Mouse (Mus musculus) CH12.LX (cell line): ENCODE measurements around the gene Osbpl3. TPM values are rescaled to one million over a fixed set of nuclear protein-coding genes. Genes with fewer than 3 reads are reported as not detected.

Experiments used
- DNase-seq: peaks from one replicate; pipeline ENCODE4 v3.0.0-alpha.2; 2013; ENCODE audit errors: extremely low read depth
- H3K27ac ChIP-seq: 2 replicates; pipeline ENCODE4 v1.5.1; 2012; ENCODE audit warnings: low read depth, mild to moderate bottlenecking, control low read depth, moderate library complexity; ENCODE audit not compliant: insufficient read depth
- H3K27me3 ChIP-seq: replicated peaks from 2 replicates; pipeline ENCODE3; 2012; ENCODE audit warnings: inconsistent platforms
- H3K36me3 ChIP-seq, 2 experiments: replicated peaks in 1 of 2; 2 replicates each; pipeline versions ENCODE3 to v1.6.1; 2012; ENCODE audit warnings: inconsistent platforms in 1 of 2, low read length in 1 of 2, mild to moderate bottlenecking in 1 of 2, mixed read lengths in 1 of 2, moderate library complexity in 1 of 2; ENCODE audit not compliant: control insufficient read depth in 1 of 2, insufficient read depth in 1 of 2
- H3K4me1 ChIP-seq, 2 experiments: 2 replicates each; pipeline ENCODE4 v1.6.1; 2012; ENCODE audit warnings: inconsistent platforms in 1 of 2, moderate library complexity in 1 of 2; ENCODE audit not compliant: insufficient read depth in 2 of 2, control insufficient read depth in 1 of 2
- H3K4me2 ChIP-seq: 2 replicates; pipeline ENCODE4 v1.6.1; 2012; ENCODE audit warnings: low read depth, mild to moderate bottlenecking, control low read depth; ENCODE audit not compliant: poor library complexity, insufficient read depth, severe bottlenecking
- H3K4me3 ChIP-seq, 3 experiments: fragments of 150-350 bp in 1 of 3; sonication (generic) in 1 of 3; replicated peaks in 1 of 3; 2 replicates each; pipeline versions ENCODE3 to v1.5.1; 2011 to 2012; ENCODE audit warnings: low read depth in 2 of 3, low read length in 2 of 3, mild to moderate bottlenecking in 2 of 3, moderate library complexity in 2 of 3, control low read depth in 1 of 3, improper control_type of control experiment in 1 of 3, inconsistent platforms in 1 of 3, mixed read lengths in 1 of 3; ENCODE audit not compliant: poor library complexity in 1 of 3
- H3K79me2 ChIP-seq: replicated peaks from 2 replicates; pipeline ENCODE4 v1.6.1; 2012; ENCODE audit warnings: mild to moderate bottlenecking, moderate library complexity; ENCODE audit not compliant: control insufficient read depth, poor library complexity, insufficient read depth, severe bottlenecking; ENCODE audit errors: extremely low read depth
- H3K9ac ChIP-seq: 2 replicates; pipeline ENCODE4 v1.6.1; 2012; ENCODE audit warnings: low read depth, mild to moderate bottlenecking, control low read depth, moderate library complexity; ENCODE audit not compliant: insufficient read depth
- H3K9me3 ChIP-seq: replicated peaks from 2 replicates; pipeline ENCODE3; 2012; ENCODE audit warnings: low read length, inconsistent platforms, mixed read lengths
- BHLHE40 ChIP-seq: IDR thresholded peaks from 2 replicates; pipeline ENCODE4 v1.6.1; 2011; ENCODE audit warnings: mild to moderate bottlenecking, low read depth, low read length, improper control_type of control experiment
- CHD1 ChIP-seq: IDR thresholded peaks from 2 replicates; pipeline ENCODE4 v1.6.1; 2012; ENCODE audit warnings: low read depth, low read length, improper control_type of control experiment, inconsistent platforms
- GABPA ChIP-seq: IDR thresholded peaks from 2 replicates; pipeline ENCODE4 v1.6.1; 2012; ENCODE audit warnings: low read depth, low read length, improper control_type of control experiment, inconsistent platforms; ENCODE audit not compliant: insufficient replicate concordance
- JUND ChIP-seq: conservative IDR thresholded peaks from 2 replicates; pipeline ENCODE4 v1.6.1; 2011; ENCODE audit warnings: low read depth, low read length, improper control_type of control experiment
- MAX ChIP-seq: IDR thresholded peaks from 2 replicates; pipeline ENCODE4 v1.6.1; 2011; ENCODE audit warnings: low read length, improper control_type of control experiment
- MXI1 ChIP-seq: IDR thresholded peaks from 2 replicates; pipeline ENCODE4 v1.6.1; 2011; ENCODE audit warnings: mild to moderate bottlenecking, low read depth, low read length, improper control_type of control experiment
- NRF1 ChIP-seq: IDR thresholded peaks from 2 replicates; pipeline ENCODE4 v1.6.1; 2014; ENCODE audit warnings: low read depth, mild to moderate bottlenecking, inconsistent platforms, low read length, improper control_type of control experiment, moderate library complexity
- RAD21 ChIP-seq: IDR thresholded peaks from 2 replicates; pipeline ENCODE4 v1.6.1; 2011; ENCODE audit warnings: low read depth, mild to moderate bottlenecking, low read length, improper control_type of control experiment, moderate library complexity
- TBP ChIP-seq: conservative IDR thresholded peaks from 2 replicates; pipeline ENCODE4 v1.6.1; 2011; ENCODE audit warnings: low read depth, low read length, improper control_type of control experiment
- USF2 ChIP-seq: conservative IDR thresholded peaks from 2 replicates; pipeline ENCODE4 v1.6.1; 2011; ENCODE audit warnings: low read depth, low read length, improper control_type of control experiment
- ZC3H11A ChIP-seq: IDR thresholded peaks from 2 replicates; pipeline ENCODE4 v1.6.1; 2012; ENCODE audit warnings: low read depth, mild to moderate bottlenecking, inconsistent platforms, low read length, improper control_type of control experiment
- ZKSCAN1 ChIP-seq: IDR thresholded peaks from 2 replicates; pipeline ENCODE4 v1.6.1; 2012; ENCODE audit warnings: low read depth, inconsistent platforms, low read length, improper control_type of control experiment, borderline replicate concordance
- dilution Hi-C: fragments of 300-500 bp; cut with MboI; formaldehyde crosslinking; loops from 2 replicates; pipeline ENCODE4 v1.14.3; 2020; ENCODE audit warnings: low sequenced_read_pairs; ENCODE audit not compliant: extremely low pct_unique_long_range_greater_than_20kb, extremely low pct_ligation_motif_present
- in situ Hi-C: fragments of 300-500 bp; cut with MboI; formaldehyde crosslinking; loops from 3 replicates; pipeline ENCODE4 v1.14.3; 2019; ENCODE audit warnings: low sequenced_read_pairs, low pct_ligation_motif_present, low pct_unique_long_range_greater_than_20kb, mixed read lengths
- polyA plus RNA-seq: library from polyadenylated mRNA; unstranded; fragments of >175 nt; gene quantifications from 2 replicates; pipeline ENCODE4 v1.2.1, GENCODE M21; 2012; ENCODE audit warnings: low read depth; ENCODE audit not compliant: insufficient read length
- total RNA-seq, 2 experiments: library from RNA; depleted of rRNA; stranded (reverse); fragments of 300-350 nt in 1 of 2; fragments of >200 nt in 1 of 2; gene quantifications; 2 replicates each; pipeline ENCODE4 v1.2.3; 2012 to 2014

Osbpl3 gene
- total and polyA plus RNA-seq, 3 experiments: 2.2 to 8.1 (median 3.5) TPM

- no peak overlapping the region for H3K4me3 ChIP-seq
- no peaks in the 10 kb centered on the region for H3K27me3 ChIP-seq
- no peak overlapping the region for H3K9ac ChIP-seq
- no peaks in the 10 kb centered on the region for H3K36me3 ChIP-seq
- H3K27ac ChIP-seq: no peak overlapping the region
- no peak overlapping the region for H3K4me2 ChIP-seq
- no peak for DNase-seq
- no peaks in the 10 kb centered on the region for H3K9me3 ChIP-seq
- H3K79me2 ChIP-seq: no peaks in the 10 kb centered on the region
- TF ChIP-seq BHLHE40: no peak
- no peak for TF ChIP-seq ZC3H11A
- no peak for TF ChIP-seq JUND
- peaks cover 9 to 19% of the 10 kb centered on the region in 2 experiments for H3K4me1 ChIP-seq
- in situ Hi-C loops: no loop called here
- dilution Hi-C loops: no loop called here
Measured at GRCm38 (mm10) chr6:50340226-50340906, 115.6 kb downstream of the Osbpl3 start.

- Histone ChIP-seq H3K9ac (no peak overlapping the region), H3K27ac (no peak overlapping the region), H3K9me3 (no peaks in the 10 kb centered on the region), H3K4me2 (no peak overlapping the region), H3K27me3 (no peaks in the 10 kb centered on the region), H3K4me3 (no peak overlapping the region), H3K4me1 (peaks cover 24 to 45% of the 10 kb centered on the region in 2 experiments), H3K36me3 (no peaks in the 10 kb centered on the region), H3K79me2 (no peaks in the 10 kb centered on the region)
- dilution Hi-C loops (no loop called here), in situ Hi-C loops (no loop called here)
- no peak for DNase-seq
- TF ChIP-seq ZKSCAN1: no peak
- TF ChIP-seq CHD1: no peak
- no peak for TF ChIP-seq USF2
- TF ChIP-seq, all 38 proteins: peak for 0
Measured at GRCm38 (mm10) chr6:50337431-50337830, 118.6 kb downstream of the Osbpl3 start.

- Histone ChIP-seq H3K9me3 (no peaks in the 10 kb centered on the region), H3K9ac (no peak overlapping the region), H3K4me3 (no peak overlapping the region), H3K4me1 (peaks cover 24 to 45% of the 10 kb centered on the region in 2 experiments), H3K27me3 (no peaks in the 10 kb centered on the region), H3K27ac (no peak overlapping the region), H3K4me2 (no peak overlapping the region), H3K79me2 (no peaks in the 10 kb centered on the region), H3K36me3 (no peaks in the 10 kb centered on the region)
- in situ Hi-C loops: no loop called here
- dilution Hi-C loops: no loop called here
- DNase-seq: no peak
- no peak for TF ChIP-seq MAX
- no peak for TF ChIP-seq MXI1
- no peak for TF ChIP-seq NRF1
- TF ChIP-seq TBP: no peak
- TF ChIP-seq RAD21: no peak
- no peak for TF ChIP-seq GABPA
Measured at GRCm38 (mm10) chr6:50336376-50336775, 119.6 kb downstream of the Osbpl3 start.
